Mouse (Mus musculus) forelimb bud, embryonic 11.5 days (tissue): ENCODE results near the gene Hsh2d.

ENCODE experiments used
- DNase-seq: peaks from one replicate; pipeline ENCODE4 v3.0.0-alpha.2; 2012; ENCODE audit warnings: low read depth, low spot score

Gene Hsh2d

GRCm38 (mm10) chr8:72189417-72190214 lies at the start of gene Hsh2d:
Gene Hsh2d, plus strand, starts transcription at chr8:72189638.
- DNase-seq: no peak

GRCm38 (mm10) chr8:72143256-72143824 lies 46.1 kb upstream of the Hsh2d start:
- DNase-seq: no peak

GRCm38 (mm10) chr8:72144345-72144975 lies 45.0 kb upstream of the Hsh2d start:
- DNase-seq: no peak

GRCm38 (mm10) chr8:72145511-72145910 lies 43.9 kb upstream of the Hsh2d start:
- DNase-seq: no peak

GRCm38 (mm10) chr8:72146056-72146455 lies 43.4 kb upstream of the Hsh2d start:
- no peak for DNase-seq

- no peak for DNase-seq
Measured at GRCm38 (mm10) chr8:72146556-72146955, 42.9 kb upstream of the Hsh2d start.

- DNase-seq: no peak
Measured at GRCm38 (mm10) chr8:72147266-72147665, 42.2 kb upstream of the Hsh2d start.

- no peak for DNase-seq
Measured at GRCm38 (mm10) chr8:72149056-72149455, 40.4 kb upstream of the Hsh2d start.

- DNase-seq: no peak
Measured at GRCm38 (mm10) chr8:72151418-72152078, 37.9 kb upstream of the Hsh2d start.

- no peak for DNase-seq
Measured at GRCm38 (mm10) chr8:72153382-72153781, 36.1 kb upstream of the Hsh2d start.

- no peak for DNase-seq
Measured at GRCm38 (mm10) chr8:72158096-72158495, 31.3 kb upstream of the Hsh2d start.

GRCm38 (mm10) chr8:72158726-72159125 lies 30.7 kb upstream of the Hsh2d start:
- DNase-seq: no peak

- no peak for DNase-seq
Measured at GRCm38 (mm10) chr8:72160007-72160406, 29.4 kb upstream of the Hsh2d start.

- peak; percentile 98 for DNase-seq
Measured at GRCm38 (mm10) chr8:72160707-72161697, 28.4 kb upstream of the Hsh2d start, which contains the start of gene Rab8a. Gene Rab8a, plus strand, starts transcription at chr8:72161200.

GRCm38 (mm10) chr8:72162821-72163220 lies 26.6 kb upstream of the Hsh2d start:
- no peak for DNase-seq

- no peak for DNase-seq
Measured at GRCm38 (mm10) chr8:72169098-72169668, 20.3 kb upstream of the Hsh2d start.

GRCm38 (mm10) chr8:72169681-72170249 lies 19.7 kb upstream of the Hsh2d start:
- DNase-seq: no peak

- peak; percentile 53 for DNase-seq
Measured at GRCm38 (mm10) chr8:72177346-72177925, 12.0 kb upstream of the Hsh2d start.

GRCm38 (mm10) chr8:72183554-72184202 lies 5.8 kb upstream of the Hsh2d start:
- DNase-seq: no peak
